Mouse (Mus musculus) lung, adult 18-20 months (tissue): ENCODE results near the gene Sept6.

ENCODE experiments used
- DNase-seq, 2 experiments: peaks; one replicate each; pipeline ENCODE4 v3.0.0; 2022; ENCODE audit warnings: mixed read lengths in 2 of 2

Gene Sept6

DNA sequence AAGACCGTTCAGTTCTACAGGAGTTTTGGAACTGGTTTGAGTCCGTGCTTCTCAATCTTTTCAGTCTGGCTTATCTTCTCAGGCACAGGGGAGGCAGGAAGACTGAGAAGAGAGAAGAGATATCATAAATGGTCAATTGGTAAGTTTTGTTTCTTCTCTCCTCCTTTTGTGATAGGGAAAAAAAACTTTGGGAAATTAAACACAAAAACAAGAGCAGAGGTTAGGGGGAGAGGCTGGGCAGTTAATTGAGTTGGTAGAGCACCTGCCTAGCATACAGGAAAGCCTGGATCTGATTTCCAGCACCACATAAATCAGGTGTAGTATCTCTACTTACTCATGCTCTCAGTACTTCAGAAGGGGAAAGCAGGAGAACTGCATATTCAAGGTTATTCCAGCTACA lies at the start of gene Sept6:
Sept6 (minus strand) TSS at position 101 of the 400 bp plus-strand sequence.
- DNase-seq, result no peak

DNA sequence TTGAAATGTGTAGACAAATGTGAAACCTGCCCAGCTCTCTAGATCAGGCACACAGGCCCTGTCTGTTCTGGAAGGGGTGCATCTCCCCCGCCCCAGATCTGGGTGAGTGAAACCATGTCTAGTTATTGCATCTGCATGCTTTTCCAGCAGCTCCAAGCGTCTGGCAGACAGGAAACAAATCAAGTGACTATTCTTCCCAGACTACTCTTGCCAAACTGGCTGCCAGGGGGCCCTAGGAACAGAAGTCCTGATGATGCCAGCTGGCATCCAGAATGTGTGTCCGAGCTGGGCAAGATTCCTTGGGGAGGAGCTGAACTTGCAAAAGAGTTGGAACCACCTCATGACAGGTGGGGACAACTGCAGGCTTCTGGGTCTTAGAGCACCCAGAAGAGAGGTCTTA lies 36.8 kb upstream of the Sept6 start:
- DNase-seq, result no peak

DNA sequence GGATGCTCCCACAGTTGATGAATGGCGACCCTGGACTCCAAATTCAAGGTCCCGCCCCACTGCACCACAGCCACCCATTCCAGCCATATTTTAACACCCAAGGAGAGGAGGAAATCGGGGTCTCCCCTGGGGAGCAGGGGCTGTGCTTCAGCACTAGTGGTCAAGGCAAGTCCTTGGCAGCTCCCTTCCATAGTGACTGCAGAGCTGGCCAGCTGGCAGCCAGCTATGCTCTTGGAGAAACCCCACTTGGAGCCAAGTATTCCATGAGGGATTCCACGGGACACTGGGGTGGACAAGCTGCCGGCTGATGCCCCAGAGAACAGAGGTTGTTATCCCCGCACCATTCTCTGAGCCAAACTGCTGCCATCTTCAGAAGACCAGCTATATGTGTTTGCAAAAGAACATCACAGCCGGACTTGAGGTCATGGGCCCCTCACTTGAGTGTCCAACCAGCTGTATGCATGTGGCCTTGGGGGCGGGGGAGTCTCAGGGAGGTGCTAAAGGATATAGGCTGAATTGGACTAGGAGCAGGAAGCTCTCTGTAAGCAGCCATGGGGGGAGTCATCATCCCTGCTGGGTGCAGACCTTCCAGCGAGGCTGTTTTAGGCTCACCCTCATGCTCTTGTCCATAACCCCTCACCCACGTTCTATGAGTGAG lies 32.2 kb upstream of the Sept6 start:
- DNase-seq, result no peak

DNA sequence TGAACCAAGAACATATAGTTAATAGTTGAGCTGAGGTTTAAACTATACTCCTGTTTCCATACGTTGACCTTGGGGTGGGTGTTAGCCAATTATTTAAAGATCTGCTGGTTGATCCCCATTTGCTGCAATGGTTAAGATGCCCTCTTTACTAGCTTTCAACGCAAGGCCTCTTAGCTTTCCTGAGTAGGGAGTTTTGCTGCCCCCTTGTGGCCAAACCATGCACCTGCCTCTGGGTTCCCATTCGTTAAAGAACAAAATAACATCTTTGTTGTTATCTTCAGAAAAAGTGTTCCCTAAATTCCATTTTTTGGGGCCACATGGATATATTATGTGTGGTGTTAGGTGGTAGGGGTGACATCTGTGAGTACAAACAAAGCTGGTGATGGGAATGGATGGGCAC lies 31.1 kb upstream of the Sept6 start:
- peak; percentile 7 to 29 for DNase-seq

DNA sequence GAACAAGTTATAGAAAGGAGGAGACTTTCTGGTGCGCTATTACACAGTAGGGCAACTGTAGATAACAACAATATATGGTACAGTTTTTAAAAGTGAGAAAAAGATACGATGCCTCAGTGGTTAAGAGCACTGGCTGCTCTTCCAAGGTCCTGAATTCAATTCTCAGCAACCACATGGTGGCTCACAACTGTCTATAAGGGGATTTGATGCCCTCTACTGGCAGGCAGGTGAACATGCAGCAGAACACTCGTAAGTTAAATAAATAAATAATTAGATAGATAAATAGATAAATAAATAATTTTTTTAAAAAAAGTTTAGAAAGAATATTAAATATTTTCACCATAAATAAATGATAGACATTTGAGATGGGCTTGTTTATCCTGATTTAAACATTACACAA lies 27.5 kb upstream of the Sept6 start:
- no peak for DNase-seq

DNA sequence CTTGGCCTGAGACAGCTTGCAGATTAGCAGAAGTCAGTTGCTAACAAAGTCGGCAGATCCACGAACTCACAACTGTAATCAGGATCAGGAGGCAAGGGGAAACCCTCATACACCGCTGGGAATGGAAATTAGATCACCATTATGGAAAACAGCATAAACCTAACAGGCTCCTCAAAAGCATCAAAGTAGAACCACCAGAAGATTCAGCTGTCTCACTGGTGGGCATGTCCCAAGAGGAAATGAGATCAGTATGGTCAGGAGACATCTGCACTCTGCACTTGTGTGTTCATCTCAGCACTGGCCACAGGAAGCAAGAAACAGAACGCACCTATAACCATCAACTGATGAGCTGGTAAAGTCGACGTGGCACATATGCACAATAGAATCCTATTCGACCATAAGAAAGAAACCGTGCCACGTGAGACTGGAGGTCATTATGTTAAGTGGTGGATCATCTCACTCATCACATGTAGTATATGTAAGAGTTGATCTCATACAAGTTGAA lies 26.6 kb upstream of the Sept6 start:
- no peak for DNase-seq

DNA sequence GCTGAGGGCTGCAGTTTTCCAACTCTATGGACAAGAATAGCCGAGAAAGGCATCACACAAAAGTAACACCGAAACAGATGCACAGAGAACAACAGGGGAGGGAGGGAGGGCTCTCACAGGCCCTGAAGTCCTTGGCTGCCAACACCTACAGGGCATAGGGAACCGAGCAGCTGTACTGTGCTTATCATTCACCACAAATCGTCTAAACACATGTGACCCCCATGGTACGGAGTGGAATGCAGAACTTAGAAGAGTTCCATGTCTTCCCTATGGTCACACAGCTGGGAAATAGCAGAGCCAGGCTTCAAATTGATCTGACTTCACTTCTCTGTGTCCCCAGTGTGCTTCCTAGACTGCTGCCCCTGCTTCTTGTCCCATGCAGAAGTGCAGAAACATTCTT lies 22.3 kb upstream of the Sept6 start:
- no peak for DNase-seq

DNA sequence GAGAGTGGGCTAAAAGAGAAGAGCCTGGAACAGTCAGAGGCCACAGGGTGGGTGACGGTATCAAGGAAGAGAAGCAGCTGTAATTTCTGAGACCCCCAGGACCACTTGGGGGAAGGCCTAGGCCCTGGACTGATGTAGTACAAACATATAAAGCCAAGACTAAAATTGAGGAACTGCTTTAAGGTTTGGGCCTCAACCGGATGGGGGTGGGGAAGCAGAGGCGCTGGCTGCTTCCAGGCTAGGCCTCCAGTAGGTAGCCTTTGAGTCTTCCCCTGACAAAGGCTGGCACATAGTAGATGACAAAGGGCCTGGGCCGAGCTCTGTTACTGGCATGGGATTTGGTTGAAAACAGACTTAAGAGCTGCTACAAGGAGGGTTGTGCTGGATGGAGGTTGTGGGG lies 555 bp downstream of the Sept6 start:
- no peak for DNase-seq

DNA sequence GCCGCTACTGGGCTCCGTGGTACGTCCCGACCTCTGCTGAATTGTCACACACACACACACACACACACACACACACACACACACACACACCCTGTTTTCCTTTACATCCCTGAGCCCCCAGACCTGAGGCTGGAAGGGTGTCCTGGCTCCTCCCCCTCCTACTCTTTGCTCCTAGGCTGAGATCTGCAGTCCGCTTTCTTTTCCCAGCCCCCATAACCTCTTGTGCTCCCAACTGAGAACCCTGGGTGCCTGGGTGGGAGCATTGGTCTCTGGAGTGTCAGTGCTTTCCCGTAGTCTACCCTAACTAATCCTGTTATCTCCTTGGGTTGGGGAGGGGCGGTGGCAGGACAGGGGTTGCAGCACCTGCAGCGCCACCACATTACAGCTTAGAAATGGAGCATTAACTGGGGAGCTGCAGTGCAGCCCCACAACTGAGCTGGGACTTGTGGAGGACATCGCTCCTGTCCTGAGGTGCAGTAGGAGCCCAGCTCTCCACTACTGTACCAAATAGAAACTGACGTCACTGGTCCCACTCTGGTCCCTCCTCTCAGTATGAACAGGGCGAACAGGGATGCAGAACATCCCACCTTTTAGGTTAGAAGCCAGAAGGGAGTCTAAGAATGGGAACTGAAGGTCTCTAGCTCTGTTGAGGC lies 1.7 kb downstream of the Sept6 start:
- no peak for DNase-seq

DNA sequence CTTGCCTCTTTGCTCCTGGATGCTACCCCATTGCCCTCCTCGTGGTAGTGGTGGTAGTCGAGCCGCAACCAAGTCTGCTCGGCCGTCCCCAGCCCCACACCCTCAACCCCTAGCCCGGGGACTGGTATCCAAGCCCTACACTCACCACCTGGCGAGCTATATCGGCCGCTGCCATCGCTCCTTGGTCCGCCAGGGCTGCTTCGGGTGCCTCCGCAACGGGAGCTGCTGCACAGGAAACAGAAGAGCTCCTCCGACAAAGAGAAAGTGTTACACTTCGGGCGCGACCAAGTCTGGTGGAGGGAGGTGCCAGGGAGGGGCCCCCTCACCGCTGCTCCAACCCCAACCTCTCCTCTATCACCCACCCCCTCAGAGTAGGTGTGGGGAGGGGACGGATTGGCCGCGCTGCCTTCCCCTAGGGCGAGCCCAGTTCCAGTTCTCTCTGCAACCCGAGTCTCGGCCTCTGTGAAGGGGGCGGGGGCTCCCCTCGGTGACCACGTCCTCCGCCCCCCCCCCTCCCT lies 2.3 kb downstream of the Sept6 start:
- peak; percentile 73 to 76 for DNase-seq

DNA sequence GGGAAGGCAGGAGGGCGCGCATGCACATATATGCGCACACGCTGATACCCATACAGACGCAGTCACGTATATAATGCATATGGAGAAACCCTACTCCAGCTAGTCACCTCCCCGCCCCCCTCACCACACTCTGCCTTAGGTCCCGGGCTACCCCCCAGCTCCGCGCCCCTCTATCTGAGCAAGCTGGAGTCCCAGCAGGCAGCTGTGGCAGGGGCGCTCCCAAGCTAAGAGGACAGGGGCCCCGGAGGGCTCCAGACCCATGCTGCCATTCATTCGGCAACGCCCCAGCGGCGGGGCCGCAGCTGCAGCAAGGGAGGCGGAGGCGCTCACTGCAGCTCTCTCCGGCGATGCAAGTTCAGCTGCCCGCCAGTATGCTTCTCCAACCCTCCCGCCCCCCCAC lies 2.8 kb downstream of the Sept6 start:
- DNase-seq, result no peak

DNA sequence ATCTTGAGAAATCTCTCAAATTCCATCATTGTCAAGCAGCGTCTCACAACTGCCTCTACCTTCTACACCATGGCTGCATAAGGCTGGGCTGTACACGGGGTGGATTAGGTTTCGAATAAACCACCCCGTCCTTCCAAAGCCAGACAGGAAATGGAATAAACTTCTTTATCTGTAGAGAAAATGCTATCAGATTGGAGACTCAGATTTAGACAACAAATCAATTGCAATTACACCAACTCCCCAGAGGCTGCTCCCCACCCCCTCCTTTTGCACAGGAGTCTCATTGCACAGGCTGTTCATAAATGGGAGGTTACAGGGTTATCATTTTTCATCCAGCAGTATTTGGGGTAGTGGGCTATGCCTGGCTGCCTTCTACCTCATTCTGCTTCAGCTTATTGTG lies 3.7 kb downstream of the Sept6 start:
- no peak for DNase-seq

DNA sequence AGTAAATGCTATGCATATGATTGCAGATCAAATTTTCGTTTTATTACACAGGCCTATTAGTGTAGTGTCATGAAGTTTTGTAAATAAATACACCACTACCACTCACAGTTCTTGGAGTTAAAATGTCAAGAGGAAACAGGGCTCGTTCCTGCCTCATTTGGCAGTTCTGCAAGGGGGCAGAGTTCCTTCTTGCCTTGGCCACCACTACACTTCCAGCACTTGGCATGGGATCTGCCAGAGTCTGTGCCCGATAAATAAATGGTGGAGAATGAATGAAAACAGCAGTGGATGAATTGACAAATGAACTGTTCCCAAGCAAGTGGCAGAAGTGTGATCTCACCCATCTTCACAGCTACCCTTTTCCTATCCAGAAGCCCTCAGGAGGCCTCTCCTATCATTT lies 6.6 kb downstream of the Sept6 start:
- DNase-seq, result no peak

DNA sequence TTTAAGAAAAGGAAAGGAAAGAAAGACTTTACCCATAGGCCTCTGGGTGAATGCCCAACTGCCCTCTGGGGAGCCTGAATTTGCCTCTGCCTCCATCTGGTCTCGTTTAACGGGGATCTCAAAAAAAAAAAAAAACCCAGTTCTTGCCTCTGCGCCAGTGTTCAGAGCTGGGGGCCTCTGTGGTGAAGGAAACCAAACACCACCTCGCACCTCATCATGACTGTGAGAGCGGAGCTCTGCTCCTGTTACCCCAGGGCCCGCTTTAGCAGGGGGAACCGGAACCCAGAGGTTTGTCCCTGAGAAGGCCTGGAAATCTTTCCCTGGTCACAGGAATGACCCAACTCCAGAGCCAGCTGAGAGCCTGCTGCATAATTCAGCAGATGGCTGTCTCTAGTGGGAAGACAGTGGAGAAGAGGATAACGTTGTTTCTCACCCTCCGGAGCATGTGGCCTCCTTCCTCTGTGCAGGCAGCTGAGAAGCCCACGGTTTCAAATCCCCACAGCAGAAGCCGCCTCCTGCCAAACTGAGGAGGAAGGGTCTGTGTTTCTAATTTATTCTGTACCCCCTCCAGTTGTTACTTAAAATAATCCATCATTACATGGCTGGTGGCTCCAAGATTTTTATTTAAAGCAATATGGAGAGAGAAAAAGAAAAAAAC lies 7.8 kb downstream of the Sept6 start:
- no peak for DNase-seq

DNA sequence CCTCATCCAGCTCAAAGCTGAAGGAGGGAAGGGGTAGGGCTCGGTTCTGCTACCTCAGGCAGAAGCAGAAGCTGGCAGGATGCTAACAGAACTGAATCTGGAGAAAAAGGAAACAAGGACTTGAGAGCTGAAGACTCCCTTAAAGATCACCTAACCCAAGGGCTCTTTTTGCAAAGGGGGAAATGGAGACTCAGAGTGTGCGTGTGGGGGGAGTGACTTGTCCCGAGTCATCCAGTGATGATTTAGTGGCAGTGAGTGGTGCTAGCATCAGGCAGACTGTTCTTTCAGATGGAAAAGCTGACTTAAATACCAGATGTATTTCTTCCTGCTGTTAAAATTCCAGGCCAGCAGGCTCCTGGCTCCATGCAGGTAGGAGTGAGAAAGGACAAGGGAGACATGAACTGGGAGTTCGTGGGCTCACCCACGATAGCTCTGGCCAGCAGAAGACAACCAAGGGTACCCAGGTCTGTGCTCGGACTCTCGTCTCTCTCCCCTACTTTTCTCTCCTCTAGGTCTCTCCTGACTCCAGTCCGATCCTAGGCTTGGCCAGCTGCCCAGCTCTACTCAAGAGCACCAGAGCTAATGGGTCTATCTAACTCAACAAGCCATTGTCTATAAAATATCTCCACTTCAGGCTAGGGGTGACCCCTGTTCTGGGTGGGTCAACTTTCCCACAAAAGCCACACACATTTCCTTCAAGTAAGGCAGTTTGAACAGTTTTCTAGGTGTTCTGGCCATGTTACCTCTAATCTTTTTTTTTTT lies 8.5 kb downstream of the Sept6 start:
- no peak for DNase-seq

DNA sequence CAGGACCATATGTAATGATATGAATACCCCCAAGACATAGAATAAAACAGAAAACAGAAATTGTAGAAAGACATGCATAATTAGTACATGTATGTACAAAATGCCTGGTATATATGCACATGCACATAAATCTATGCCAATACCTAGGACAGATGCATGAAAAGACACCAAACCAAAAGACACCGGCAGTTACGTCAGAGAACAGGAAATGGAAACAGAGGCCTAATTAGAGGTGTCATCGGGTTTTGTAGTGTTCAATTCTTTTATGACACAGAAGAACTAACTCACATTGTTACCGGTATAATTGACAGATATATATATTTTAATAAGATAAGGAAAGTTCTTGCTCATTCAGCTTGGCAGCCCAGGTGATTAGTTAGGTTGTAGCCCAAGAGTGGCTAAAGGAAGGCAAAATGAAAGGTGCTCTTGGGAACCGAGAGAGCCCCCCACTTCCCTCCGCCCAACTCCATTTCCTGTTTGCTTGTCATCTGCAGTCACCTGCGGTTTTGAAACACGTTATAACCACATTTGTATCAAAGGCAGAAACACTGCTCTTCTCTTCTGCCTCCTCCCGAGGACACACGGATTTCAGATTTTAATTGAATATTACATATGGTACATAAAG lies 10.9 kb downstream of the Sept6 start:
- DNase-seq, result no peak

DNA sequence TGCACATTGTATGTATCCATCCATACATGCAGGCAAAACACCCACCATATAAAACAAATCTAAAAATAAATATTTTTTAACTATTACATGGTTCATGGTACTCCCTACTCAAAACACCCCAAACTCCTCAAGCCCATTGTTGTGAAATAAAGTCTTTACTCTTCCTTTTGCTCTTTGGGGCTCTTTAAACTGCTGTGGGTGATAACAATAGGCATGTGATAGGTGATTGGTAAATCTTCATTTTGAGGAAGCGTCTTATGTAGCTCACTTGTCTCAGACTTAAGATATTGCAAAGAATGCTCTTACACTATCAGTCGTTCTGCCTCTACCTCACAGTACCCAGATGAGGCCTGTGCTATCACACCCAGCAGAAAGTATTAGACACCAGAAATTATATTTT lies 13.7 kb downstream of the Sept6 start:
- DNase-seq, result no peak

DNA sequence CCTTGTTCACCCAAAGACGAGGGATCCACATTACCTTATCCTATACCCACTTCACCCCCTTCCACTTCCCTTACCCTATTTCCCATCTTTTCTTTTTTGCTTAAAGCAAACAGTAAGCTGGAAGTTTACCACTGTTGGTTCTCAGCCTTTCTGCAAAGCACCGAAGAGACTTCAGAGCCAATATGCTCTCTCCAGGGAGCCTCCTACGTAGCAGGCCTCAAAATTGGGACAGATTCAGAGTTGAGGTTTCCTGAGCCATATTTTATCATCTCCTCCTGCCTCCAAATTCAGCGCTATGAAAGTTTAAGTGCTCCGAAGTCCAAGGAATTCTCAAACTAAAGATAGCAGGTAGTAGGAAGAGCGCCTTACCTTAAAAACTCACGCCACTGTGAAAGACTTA lies 14.6 kb downstream of the Sept6 start:
- DNase-seq, result no peak

DNA sequence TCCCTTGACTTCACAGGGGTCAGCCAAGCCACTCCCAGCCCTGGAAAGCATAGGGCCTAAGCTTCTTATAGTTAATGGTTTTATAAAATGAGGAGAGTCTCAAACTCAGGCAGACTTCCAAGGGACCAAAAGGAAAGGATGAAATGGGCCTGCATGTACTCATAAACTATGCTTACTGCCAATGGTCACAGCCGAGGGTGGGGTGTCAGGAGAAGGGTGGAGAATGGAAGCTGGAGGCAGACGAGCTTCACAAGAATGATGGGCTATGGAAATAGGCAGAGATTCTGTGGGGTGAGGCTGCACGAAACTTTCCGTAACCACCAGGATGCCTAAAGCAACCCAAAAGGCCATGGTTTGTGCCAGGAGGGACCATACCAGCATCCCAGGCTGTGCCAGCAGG lies 15.3 kb downstream of the Sept6 start:
- DNase-seq, result no peak

DNA sequence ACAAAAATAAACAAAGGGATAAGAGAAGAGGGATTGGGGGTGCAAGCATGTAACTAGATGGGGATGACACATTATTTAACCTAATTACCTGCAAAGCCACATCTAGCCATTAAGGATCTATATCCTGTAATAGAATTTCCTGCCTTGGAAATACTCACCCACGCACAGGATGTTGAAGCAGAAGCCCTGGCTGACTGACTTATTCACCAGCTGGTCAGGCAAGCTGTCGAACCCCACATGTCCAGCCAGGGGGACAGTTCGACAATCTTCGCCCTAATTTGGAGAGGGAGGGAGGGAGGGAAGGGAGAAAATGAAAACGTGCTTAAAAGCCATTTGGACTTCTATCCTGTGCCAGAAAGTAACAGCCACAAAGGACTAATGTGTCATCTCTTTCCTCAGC lies 16.7 kb downstream of the Sept6 start:
- no peak for DNase-seq

DNA sequence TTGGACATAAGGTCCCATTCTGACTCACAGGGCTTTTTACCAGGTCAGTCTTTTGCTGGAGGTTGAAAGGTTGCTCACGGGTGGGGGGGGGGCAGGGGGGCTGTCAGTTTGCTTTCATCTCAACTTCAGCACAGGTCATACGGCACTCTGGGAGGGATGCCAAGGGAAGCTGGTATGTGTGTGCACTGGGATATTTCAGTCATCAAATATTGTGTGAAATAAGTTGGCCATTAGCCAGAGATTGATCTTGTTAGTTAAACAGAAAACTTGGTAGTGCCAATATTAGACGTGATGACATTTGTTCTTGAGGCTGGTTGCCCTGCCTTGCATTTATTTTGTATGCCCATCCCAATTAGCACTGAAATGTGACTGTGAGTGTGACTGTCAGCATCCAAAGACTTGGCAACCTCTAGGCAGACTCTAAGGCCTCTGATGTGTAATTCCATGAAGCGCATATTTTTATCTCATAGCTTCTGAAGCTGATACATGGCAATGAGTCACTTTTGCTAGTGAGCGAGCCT lies 18.6 kb downstream of the Sept6 start:
- no peak for DNase-seq

DNA sequence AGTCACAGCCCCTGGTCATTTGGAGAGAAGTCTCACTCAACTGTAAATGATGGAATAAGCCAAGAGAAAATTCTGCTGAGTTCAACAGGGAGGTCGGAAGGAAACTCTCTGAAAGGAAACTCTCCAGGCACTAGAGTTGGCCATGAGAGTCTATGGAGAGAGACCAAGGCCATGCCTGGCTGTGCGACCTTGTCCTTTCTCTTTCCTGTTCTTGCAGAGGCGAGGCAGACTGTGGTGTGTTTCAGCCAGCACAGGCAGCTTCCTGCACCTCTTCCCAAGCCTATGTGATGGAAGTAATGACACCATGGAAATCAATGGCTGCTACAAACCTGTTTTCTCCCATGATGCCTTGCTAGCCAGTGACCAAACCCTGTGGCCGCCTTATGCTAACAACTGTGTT lies 20.4 kb downstream of the Sept6 start:
- DNase-seq, result no peak

DNA sequence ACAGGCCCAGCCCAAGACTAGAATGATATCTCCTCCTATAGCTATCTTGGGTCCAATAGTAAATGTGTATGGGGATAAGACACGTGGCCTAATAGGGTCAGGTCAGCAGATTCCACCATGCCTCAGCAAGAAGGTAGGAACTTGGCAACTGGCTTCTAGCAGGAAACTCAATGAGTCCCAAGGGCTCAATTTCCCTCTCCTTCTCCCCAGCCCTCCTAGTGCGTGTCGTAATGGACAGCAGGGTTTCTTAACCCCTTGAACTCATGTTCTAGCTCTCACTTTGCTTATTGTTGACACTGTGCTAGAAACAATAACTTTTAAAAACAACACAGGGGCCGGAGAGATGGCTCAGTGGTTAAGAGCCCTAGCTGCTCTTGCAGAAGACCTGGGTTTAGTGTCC lies 22.1 kb downstream of the Sept6 start:
- DNase-seq, result no peak
